Mouse (Mus musculus) MEL (cell line): ENCODE measurements around the gene Mboat2.
A peak's percentile ranks its signal among the peaks of the same experiment; 100 is the strongest.

Experiments used
- CHD2 ChIP-seq: IDR thresholded peaks from 2 replicates; pipeline ENCODE4 v1.6.1; 2011; ENCODE audit warnings: low read length, improper control_type of control experiment
- CTCF ChIP-seq, 3 experiments: IDR thresholded peaks in 2 of 3; conservative IDR thresholded peaks in 1 of 3; 2 replicates each; pipeline ENCODE4 v1.5.1; 2011 to 2012; ENCODE audit warnings: low read length in 3 of 3, low read depth in 2 of 3, mild to moderate bottlenecking in 2 of 3, improper control_type of control experiment in 1 of 3, inconsistent platforms in 1 of 3, mixed read lengths in 1 of 3, moderate library complexity in 1 of 3; ENCODE audit not compliant: control insufficient read depth in 1 of 3, insufficient read depth in 1 of 3, poor library complexity in 1 of 3, severe bottlenecking in 1 of 3
- GABPA ChIP-seq: IDR thresholded peaks from 2 replicates; pipeline ENCODE4 v1.6.1; 2012; ENCODE audit warnings: low read depth, mild to moderate bottlenecking, inconsistent platforms, low read length, improper control_type of control experiment, moderate library complexity
- GATA1 ChIP-seq: IDR thresholded peaks from 2 replicates; pipeline ENCODE4 v1.6.1; 2011; ENCODE audit warnings: low read depth, low read length, improper control_type of control experiment
- JUND ChIP-seq: IDR thresholded peaks from 2 replicates; pipeline ENCODE4 v1.6.1; 2011; ENCODE audit warnings: low read depth, mild to moderate bottlenecking, improper control_type of control experiment, low read length
- MAX ChIP-seq: IDR thresholded peaks from 2 replicates; pipeline ENCODE4 v1.6.1; 2011; ENCODE audit warnings: low read length, improper control_type of control experiment
- POLR2A ChIP-seq, 2 experiments: IDR thresholded peaks; 2 replicates each; pipeline ENCODE4 v1.6.1; 2011 to 2012; ENCODE audit warnings: low read length in 2 of 2, mild to moderate bottlenecking in 2 of 2, control low read depth in 1 of 2, improper control_type of control experiment in 1 of 2, low read depth in 1 of 2, moderate library complexity in 1 of 2; ENCODE audit not compliant: control insufficient read depth in 1 of 2, insufficient read depth in 1 of 2, poor library complexity in 1 of 2
- POLR2AphosphoS2 ChIP-seq: IDR thresholded peaks from 2 replicates; pipeline ENCODE4 v1.6.1; 2011; ENCODE audit warnings: low read length, improper control_type of control experiment
- POLR2AphosphoS5 ChIP-seq: IDR thresholded peaks from 2 replicates; pipeline ENCODE4 v1.6.1; 2012; ENCODE audit warnings: low read depth, borderline replicate concordance, mild to moderate bottlenecking, inconsistent platforms, low read length, moderate library complexity, mixed read lengths
- ZMIZ1 ChIP-seq: IDR thresholded peaks from 2 replicates; pipeline ENCODE4 v1.6.1; 2012; ENCODE audit warnings: low read depth, mild to moderate bottlenecking, inconsistent platforms, low read length, improper control_type of control experiment, moderate library complexity

DNA sequence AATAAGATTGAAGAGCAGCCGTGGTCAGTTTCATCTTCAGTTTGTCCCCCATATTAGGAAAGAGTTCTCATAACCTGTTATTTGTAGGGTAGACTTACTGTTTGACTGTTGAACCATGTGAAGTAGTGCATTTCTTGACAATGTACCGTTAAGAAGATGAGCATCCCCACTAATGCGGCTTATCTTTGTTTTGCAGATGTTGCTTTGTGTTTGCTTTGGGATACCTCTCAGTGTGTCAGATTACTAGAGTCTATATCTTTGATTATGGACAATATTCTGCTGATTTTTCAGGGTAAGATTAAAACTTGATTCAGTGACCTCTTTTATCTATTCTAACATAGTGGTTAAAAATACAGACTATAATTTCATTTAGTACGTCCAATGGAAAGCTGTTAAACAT lies 93.3 kb downstream of the Mboat2 start:
- TF ChIP-seq CTCF (IDR thresholded peaks at IDR 0.05 in 2 of 3, conservative IDR thresholded peaks at IDR 0.05 in 1 of 3; ENCODE audit: control insufficient read depth in 1 of 3, insufficient read depth in 1 of 3, low read depth in 2 of 3, low read length in 3 of 3, poor library complexity in 1 of 3, severe bottlenecking in 1 of 3) (no peak), MAX (no peak), CHD2 (no peak), POLR2AphosphoS5 (no peak), ZMIZ1 (no peak), POLR2A (IDR thresholded peaks at IDR 0.05; ENCODE audit: control insufficient read depth in 1 of 2, insufficient read depth in 1 of 2, low read depth in 1 of 2, low read length in 2 of 2, poor library complexity in 1 of 2) (no peak), GATA1 (peak; percentile 77), GABPA (no peak), JUND (no peak), POLR2AphosphoS2 (no peak)
